Mouse (Mus musculus): Measurements from ENCODE around the gene Slc6a1. TPM values are rescaled to one million over a fixed set of nuclear protein-coding genes. Genes with fewer than 3 reads are reported as not detected.
A peak's percentile ranks its signal among the peaks of the same experiment; 100 is the strongest.

Slc6a1 gene
- polyA plus RNA-seq, 1 experiment from 2014 or later = 166 TPM

DNA sequence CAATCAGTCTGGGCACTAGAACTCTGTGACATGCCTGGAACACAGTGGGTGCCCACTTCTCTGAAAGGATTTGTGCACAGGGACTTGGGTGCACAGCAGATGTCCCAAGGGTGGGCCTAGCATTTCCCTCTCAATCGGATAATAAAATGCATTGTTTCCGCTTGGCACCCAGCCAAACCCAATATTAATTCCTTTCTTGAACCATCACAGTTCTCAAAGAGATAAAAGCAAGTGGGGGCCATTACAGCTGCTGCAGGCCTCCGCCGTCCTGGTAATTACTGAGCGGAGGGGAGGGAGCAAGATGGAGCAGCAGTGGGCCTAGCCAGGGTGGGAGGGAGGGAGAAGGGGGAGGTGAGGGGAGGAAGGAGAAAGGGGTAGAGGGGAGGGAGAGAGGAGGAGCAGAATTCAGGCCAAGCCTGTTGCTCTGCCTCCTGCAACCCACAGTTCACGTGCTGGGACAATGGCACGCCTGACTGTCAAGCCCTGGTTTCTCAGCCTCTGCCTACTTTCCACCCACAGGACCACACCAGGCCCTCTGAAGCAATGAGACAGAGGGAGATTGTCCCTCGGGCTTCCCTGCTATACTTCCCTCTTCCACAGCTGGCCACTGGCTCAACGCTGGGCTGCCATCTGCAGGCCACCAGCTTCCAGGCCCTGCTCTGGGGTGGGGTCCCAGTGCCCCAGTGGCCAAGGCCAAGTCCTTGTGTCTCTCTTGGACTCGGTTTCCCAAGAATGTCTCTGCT is 15.0 kb downstream of the Slc6a1 start:
- no peak overlapping the region for H3K4me3 ChIP-seq (ENCODE audit: low read length)
- peaks cover 55% of the 10 kb centered on the region for H3K4me1 ChIP-seq (ENCODE audit: control insufficient read depth, insufficient read depth, low read depth, low read length)
- no peak overlapping the region for H3K4me2 ChIP-seq (ENCODE audit: low read length)
- no peaks in the 10 kb centered on the region for H3K9me3 ChIP-seq (ENCODE audit: control insufficient read depth, low read length)
- peak overlapping the region; percentile 0; the same call in 1 of the 2 replicates for H3K9ac ChIP-seq (ENCODE audit: low read depth, low read length)
- peaks cover 13% of the 10 kb centered on the region for H3K36me3 ChIP-seq (ENCODE audit: control insufficient read depth, insufficient read depth, low read length)
- peak overlapping the region; percentile 72 for H3K27ac ChIP-seq (ENCODE audit: low read depth, low read length)
- no peaks in the 10 kb centered on the region for H3K27me3 ChIP-seq (replicated peaks; ENCODE audit: control insufficient read depth, insufficient read depth, low read length)
- WGBS = 19% methylated on average over 10 of the region's 10 CpGs
- ATAC-seq = peak; percentile 74

DNA sequence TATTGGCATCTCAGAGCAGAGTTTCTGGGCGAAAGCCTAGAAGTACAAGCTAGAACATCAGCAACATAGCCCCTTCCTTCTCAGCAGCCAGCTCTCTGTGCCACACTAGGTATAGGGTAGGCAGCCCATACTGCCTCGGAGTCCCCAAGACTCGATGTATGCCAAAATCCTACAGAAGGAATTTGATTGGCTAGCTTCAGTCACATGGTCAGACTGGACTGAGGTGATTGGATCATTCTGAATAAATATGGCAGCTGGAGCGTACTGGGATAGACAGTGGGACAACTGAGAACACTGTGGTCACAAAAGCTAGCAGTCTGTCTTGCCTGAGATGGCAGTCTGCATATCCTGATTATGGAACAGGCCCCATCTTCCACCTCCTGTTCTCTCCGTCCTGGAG is 17.3 kb downstream of the Slc6a1 start:
- no peak for ATAC-seq
- 94% methylated on average over 5 of the region's 5 CpGs for WGBS
- Histone ChIP-seq H3K9ac (ENCODE audit: low read depth, low read length) (no peak overlapping the region), H3K4me2 (ENCODE audit: low read length) (no peak overlapping the region), H3K27me3 (replicated peaks; ENCODE audit: control insufficient read depth, insufficient read depth, low read length) (no peaks in the 10 kb centered on the region), H3K27ac (ENCODE audit: low read depth, low read length) (no peak overlapping the region), H3K36me3 (ENCODE audit: control insufficient read depth, insufficient read depth, low read length) (peaks cover 27% of the 10 kb centered on the region), H3K4me1 (ENCODE audit: control insufficient read depth, insufficient read depth, low read depth, low read length) (peaks cover 35% of the 10 kb centered on the region), H3K4me3 (ENCODE audit: low read length) (no peak overlapping the region), H3K9me3 (ENCODE audit: control insufficient read depth, low read length) (no peaks in the 10 kb centered on the region)

DNA sequence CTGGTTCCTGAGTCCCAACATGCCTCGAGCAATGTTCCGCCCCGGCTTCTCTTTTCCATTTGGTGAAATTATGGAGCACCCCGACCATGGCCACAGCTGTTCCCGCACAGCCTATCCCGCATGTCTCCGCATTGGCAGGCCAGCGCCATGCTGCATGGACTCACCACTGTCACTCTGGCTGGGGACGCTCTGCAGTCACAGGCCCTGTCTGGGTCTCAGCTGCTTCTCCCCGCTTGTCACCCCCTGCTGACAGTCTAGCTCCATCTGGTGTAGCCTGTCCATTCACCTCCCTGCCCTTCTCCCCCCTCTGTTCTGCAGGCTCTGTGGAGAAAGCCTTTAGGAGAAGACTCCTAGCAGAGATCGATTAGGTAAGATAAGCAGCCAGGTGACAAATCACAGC is 18.3 kb downstream of the Slc6a1 start:
- peaks cover 33% of the 10 kb centered on the region for H3K36me3 ChIP-seq (ENCODE audit: control insufficient read depth, insufficient read depth, low read length)
- no peak for ATAC-seq
- WGBS = 49% methylated on average over 11 of the region's 11 CpGs
- H3K27ac ChIP-seq (ENCODE audit: low read depth, low read length) = no peak overlapping the region; the same call in 1 of the 2 replicates
- H3K9me3 ChIP-seq (ENCODE audit: control insufficient read depth, low read length) = no peaks in the 10 kb centered on the region
- H3K4me1 ChIP-seq (ENCODE audit: control insufficient read depth, insufficient read depth, low read depth, low read length) = peaks cover 25% of the 10 kb centered on the region
- H3K9ac ChIP-seq (ENCODE audit: low read depth, low read length) = no peak overlapping the region
- H3K4me2 ChIP-seq (ENCODE audit: low read length) = no peak overlapping the region
- no peak overlapping the region for H3K4me3 ChIP-seq (ENCODE audit: low read length)
- no peaks in the 10 kb centered on the region for H3K27me3 ChIP-seq (replicated peaks; ENCODE audit: control insufficient read depth, insufficient read depth, low read length)

DNA sequence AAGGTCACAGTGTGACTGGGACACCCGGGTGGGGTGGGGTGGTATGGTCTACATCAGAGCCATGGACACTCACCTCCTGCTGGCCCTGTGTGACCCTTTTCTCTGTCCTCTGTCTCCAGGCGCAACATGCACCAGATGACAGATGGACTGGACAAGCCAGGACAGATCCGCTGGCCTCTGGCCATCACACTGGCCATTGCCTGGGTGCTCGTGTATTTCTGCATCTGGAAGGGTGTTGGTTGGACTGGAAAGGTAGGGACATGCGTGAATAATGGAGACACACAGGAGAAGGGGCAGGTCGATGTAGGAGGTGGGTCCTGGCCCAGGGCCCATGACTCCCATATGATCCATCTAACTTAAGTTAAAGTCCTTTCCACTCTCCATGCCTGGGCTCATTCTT is 22.2 kb downstream of the Slc6a1 start:
- peaks cover 2% of the 10 kb centered on the region; the same call in 1 of the 2 replicates for H3K4me1 ChIP-seq (ENCODE audit: control insufficient read depth, insufficient read depth, low read depth, low read length)
- WGBS = 83% methylated on average over 6 of the region's 6 CpGs
- no peak overlapping the region for H3K4me2 ChIP-seq (ENCODE audit: low read length)
- H3K27ac ChIP-seq (ENCODE audit: low read depth, low read length) = no peak overlapping the region
- peaks cover 47% of the 10 kb centered on the region for H3K36me3 ChIP-seq (ENCODE audit: control insufficient read depth, insufficient read depth, low read length)
- no peak for ATAC-seq
- H3K4me3 ChIP-seq (ENCODE audit: low read length) = no peak overlapping the region
- no peaks in the 10 kb centered on the region; the same call in 1 of the 2 replicates for H3K27me3 ChIP-seq (replicated peaks; ENCODE audit: control insufficient read depth, insufficient read depth, low read length)
- H3K9me3 ChIP-seq (ENCODE audit: control insufficient read depth, low read length) = no peaks in the 10 kb centered on the region
- no peak overlapping the region for H3K9ac ChIP-seq (ENCODE audit: low read depth, low read length)

- no peaks in the 10 kb centered on the region for H3K27me3 ChIP-seq (replicated peaks; ENCODE audit: control insufficient read depth, insufficient read depth, low read length)
- peaks cover 3% of the 10 kb centered on the region for H3K4me1 ChIP-seq (ENCODE audit: control insufficient read depth, insufficient read depth, low read depth, low read length)
- no peak overlapping the region for H3K4me2 ChIP-seq (ENCODE audit: low read length)
- H3K36me3 ChIP-seq (ENCODE audit: control insufficient read depth, insufficient read depth, low read length) = peaks cover 5% of the 10 kb centered on the region
- no peak overlapping the region for H3K4me3 ChIP-seq (ENCODE audit: low read length)
- H3K27ac ChIP-seq (ENCODE audit: low read depth, low read length) = no peak overlapping the region
- no peaks in the 10 kb centered on the region for H3K9me3 ChIP-seq (ENCODE audit: control insufficient read depth, low read length)
- H3K9ac ChIP-seq (ENCODE audit: low read depth, low read length) = no peak overlapping the region
- WGBS = 19% methylated on average over 5 of the region's 5 CpGs
- no peak for ATAC-seq
Measured at GRCm38 (mm10) chr6:114320511-114320910, 38.1 kb downstream of the Slc6a1 start.

- WGBS = 95% methylated on average over 3 of the region's 3 CpGs
- ATAC-seq = no peak
- H3K27ac ChIP-seq (ENCODE audit: low read depth, low read length) = no peak overlapping the region
Measured at GRCm38 (mm10) chr6:114321146-114321545, 38.7 kb downstream of the Slc6a1 start.

DNA sequence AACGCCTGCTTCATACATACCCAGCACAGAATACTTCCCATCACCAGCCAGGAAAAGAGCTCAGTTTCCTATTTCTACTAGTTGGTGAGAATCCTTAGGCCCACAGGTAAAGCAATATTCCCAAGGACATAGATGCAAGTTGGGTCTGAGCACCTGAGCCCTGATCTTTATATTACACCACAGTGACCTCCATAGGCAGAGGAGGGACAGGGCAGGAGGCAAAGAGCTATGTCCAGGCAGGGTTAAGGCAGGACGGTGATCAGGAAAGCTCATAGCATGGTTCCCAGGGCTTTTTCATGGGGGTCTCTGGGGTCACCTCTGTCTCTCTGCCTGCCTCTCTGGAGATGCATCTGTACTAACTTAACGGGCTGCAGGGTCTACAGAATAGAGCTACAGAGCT is 40.5 kb downstream of the Slc6a1 start:
- no peak for ATAC-seq
- H3K4me1 ChIP-seq (ENCODE audit: control insufficient read depth, insufficient read depth, low read depth, low read length) = peaks cover 3% of the 10 kb centered on the region
- no peak overlapping the region for H3K4me3 ChIP-seq (ENCODE audit: low read length)
- no peak overlapping the region for H3K4me2 ChIP-seq (ENCODE audit: low read length)
- H3K36me3 ChIP-seq (ENCODE audit: control insufficient read depth, insufficient read depth, low read length) = no peaks in the 10 kb centered on the region
- no peak overlapping the region for H3K27ac ChIP-seq (ENCODE audit: low read depth, low read length)
- no peaks in the 10 kb centered on the region for H3K9me3 ChIP-seq (ENCODE audit: control insufficient read depth, low read length)
- H3K9ac ChIP-seq (ENCODE audit: low read depth, low read length) = no peak overlapping the region
- WGBS = 68% methylated on average over 3 of the region's 3 CpGs
- H3K27me3 ChIP-seq (replicated peaks; ENCODE audit: control insufficient read depth, insufficient read depth, low read length) = no peaks in the 10 kb centered on the region

More at GRCm38 (mm10) chr6:114321146-114321545, 38.7 kb downstream of the Slc6a1 start:
- Histone ChIP-seq H3K4me1 (ENCODE audit: control insufficient read depth, insufficient read depth, low read depth, low read length) (peaks cover 3% of the 10 kb centered on the region), H3K4me2 (ENCODE audit: low read length) (no peak overlapping the region), H3K4me3 (ENCODE audit: low read length) (no peak overlapping the region), H3K9me3 (ENCODE audit: control insufficient read depth, low read length) (no peaks in the 10 kb centered on the region), H3K36me3 (ENCODE audit: control insufficient read depth, insufficient read depth, low read length) (peaks cover 5% of the 10 kb centered on the region), H3K27me3 (replicated peaks; ENCODE audit: control insufficient read depth, insufficient read depth, low read length) (no peaks in the 10 kb centered on the region), H3K9ac (ENCODE audit: low read depth, low read length) (no peak overlapping the region)

DNA sequence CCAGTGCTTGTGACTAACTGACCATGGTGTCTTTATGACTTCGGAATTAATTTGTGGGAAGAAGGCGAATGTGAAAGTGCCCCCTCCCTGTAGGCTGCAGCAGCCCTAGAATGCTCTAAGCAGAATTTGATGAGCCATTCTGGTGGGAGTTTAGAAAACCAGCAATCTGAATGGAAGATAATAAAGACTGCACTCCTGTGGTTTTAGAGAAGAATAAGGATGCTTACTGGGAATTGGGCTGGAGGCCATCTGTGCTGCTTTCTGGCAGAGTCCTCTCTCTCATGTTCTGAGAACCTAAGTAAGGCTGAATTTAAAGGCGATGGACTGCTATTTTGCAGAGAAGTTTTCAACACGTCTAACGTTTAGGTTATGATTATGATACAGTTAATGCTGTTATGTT is 42.4 kb downstream of the Slc6a1 start:
- ATAC-seq = no peak
- Histone ChIP-seq H3K4me1 (ENCODE audit: control insufficient read depth, insufficient read depth, low read depth, low read length) (peaks cover 8% of the 10 kb centered on the region), H3K9ac (ENCODE audit: low read depth, low read length) (no peak overlapping the region), H3K27me3 (replicated peaks; ENCODE audit: control insufficient read depth, insufficient read depth, low read length) (no peaks in the 10 kb centered on the region), H3K27ac (ENCODE audit: low read depth, low read length) (no peak overlapping the region), H3K9me3 (ENCODE audit: control insufficient read depth, low read length) (no peaks in the 10 kb centered on the region), H3K4me2 (ENCODE audit: low read length) (no peak overlapping the region), H3K4me3 (ENCODE audit: low read length) (no peak overlapping the region), H3K36me3 (ENCODE audit: control insufficient read depth, insufficient read depth, low read length) (no peaks in the 10 kb centered on the region)
- WGBS = 74% methylated on average over 5 of the region's 5 CpGs

DNA sequence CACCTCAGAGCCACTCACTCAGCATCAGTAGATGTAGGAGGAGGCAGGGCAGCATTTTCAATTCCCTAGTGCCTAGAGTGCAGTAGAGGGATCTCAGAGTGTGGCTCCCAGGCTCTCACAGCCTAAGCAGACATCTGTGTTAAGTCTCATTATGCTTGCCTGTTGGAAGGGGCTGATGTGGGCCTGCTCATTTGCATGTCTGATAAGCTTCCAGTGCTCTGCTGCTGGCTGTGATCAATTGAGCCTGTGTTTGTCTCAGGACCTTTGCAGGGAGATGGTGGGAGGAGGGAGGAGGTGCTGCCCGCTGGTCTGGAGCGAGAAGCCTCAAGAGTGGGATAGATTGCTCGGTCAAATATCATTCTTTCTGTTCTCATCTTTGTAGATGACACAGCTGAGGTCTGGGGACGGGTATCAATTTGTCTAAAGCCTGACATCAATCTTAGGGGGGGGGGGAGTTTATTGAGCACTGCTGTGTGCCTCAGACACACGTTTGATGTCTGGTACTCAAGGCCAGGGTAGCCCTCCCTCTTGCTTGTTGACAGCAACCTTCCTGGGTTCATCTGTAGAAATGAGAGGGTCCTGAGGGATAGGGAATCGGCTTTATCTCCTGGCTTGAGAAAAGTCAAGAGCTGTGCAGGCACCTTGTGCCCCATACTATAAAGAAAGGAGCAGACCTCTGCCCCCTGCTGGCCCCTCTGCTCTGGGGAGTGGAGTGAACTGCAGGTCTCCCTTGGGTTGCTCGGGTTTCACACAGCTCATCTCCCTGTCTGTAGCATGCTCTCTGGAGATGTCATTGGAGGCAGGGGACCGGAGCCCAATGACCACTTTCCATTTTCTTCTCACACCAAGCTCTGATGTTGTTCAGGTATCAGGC is 47.4 kb downstream of the Slc6a1 start:
- Histone ChIP-seq H3K36me3 (ENCODE audit: control insufficient read depth, insufficient read depth, low read length) (no peaks in the 10 kb centered on the region), H3K9me3 (ENCODE audit: control insufficient read depth, low read length) (no peaks in the 10 kb centered on the region), H3K27ac (ENCODE audit: low read depth, low read length) (no peak overlapping the region; the same call in 1 of the 2 replicates), H3K9ac (ENCODE audit: low read depth, low read length) (no peak overlapping the region), H3K4me1 (ENCODE audit: control insufficient read depth, insufficient read depth, low read depth, low read length) (peaks cover 7% of the 10 kb centered on the region), H3K27me3 (replicated peaks; ENCODE audit: control insufficient read depth, insufficient read depth, low read length) (no peaks in the 10 kb centered on the region), H3K4me2 (ENCODE audit: low read length) (no peak overlapping the region), H3K4me3 (ENCODE audit: low read length) (no peak overlapping the region)
- 37% methylated on average over 8 of the region's 8 CpGs for WGBS
- ATAC-seq = peak; percentile 80
